Mouse (Mus musculus) E14TG2a.4 (cell line): ENCODE measurements around the gene Eif3g.

Experiments used
- H3K27me3 ChIP-seq: 2 replicates; pipeline ENCODE4 v1.6.1; 2014; ENCODE audit warnings: low read length, control low read depth; ENCODE audit not compliant: insufficient read depth
- H3K36me3 ChIP-seq: 2 replicates; pipeline ENCODE4 v1.6.1; 2014; ENCODE audit warnings: low read length, control low read depth; ENCODE audit not compliant: insufficient read depth
- H3K4me1 ChIP-seq: replicated peaks from 2 replicates; pipeline ENCODE4 v1.6.1; 2014; ENCODE audit warnings: low read depth, low read length, control low read depth
- H3K4me3 ChIP-seq: replicated peaks from 2 replicates; pipeline ENCODE4 v1.5.1; 2014; ENCODE audit warnings: mild to moderate bottlenecking, low read length
- H3K9me3 ChIP-seq: 2 replicates; pipeline ENCODE4 v1.6.1; 2014; ENCODE audit warnings: low read length, control low read depth
- CTCF ChIP-seq: conservative IDR thresholded peaks from 2 replicates; pipeline ENCODE4 v1.5.1; 2014; ENCODE audit warnings: low read length
- NANOG ChIP-seq: IDR thresholded peaks from 2 replicates; pipeline ENCODE4 v1.6.1; 2014; ENCODE audit warnings: borderline replicate concordance, low read length, mixed read lengths
- POU5F1 ChIP-seq: IDR thresholded peaks from 2 replicates; pipeline ENCODE4 v1.6.1; 2014; ENCODE audit warnings: low read length, borderline replicate concordance

Eif3g gene

GRCm38 (mm10) chr9:20857131-20857530, 41.3 kb downstream of the Eif3g start:
- no peaks in the 10 kb centered on the region for H3K36me3 ChIP-seq
- peaks cover 35% of the 10 kb centered on the region for H3K27me3 ChIP-seq
- no peaks in the 10 kb centered on the region for H3K9me3 ChIP-seq
- no peak for TF ChIP-seq CTCF
- TF ChIP-seq POU5F1: no peak
- no peak for TF ChIP-seq NANOG
- no peak overlapping the region for H3K4me3 ChIP-seq
- peaks cover 11% of the 10 kb centered on the region for H3K4me1 ChIP-seq

GRCm38 (mm10) chr9:20850179-20850578, 48.2 kb downstream of the Eif3g start:
- H3K4me3 ChIP-seq: no peak overlapping the region
- H3K4me1 ChIP-seq: peaks cover 9% of the 10 kb centered on the region
- TF ChIP-seq CTCF: peak; percentile 31
- TF ChIP-seq POU5F1: no peak
- TF ChIP-seq NANOG: no peak
- H3K27me3 ChIP-seq: peaks cover 9% of the 10 kb centered on the region
- no peaks in the 10 kb centered on the region for H3K36me3 ChIP-seq
- no peaks in the 10 kb centered on the region for H3K9me3 ChIP-seq
